Mouse (Mus musculus): ENCODE measurements around the gene Osbpl7.
A peak's percentile ranks its signal among the peaks of the same experiment; 100 is the strongest.

Gene Osbpl7

DNA sequence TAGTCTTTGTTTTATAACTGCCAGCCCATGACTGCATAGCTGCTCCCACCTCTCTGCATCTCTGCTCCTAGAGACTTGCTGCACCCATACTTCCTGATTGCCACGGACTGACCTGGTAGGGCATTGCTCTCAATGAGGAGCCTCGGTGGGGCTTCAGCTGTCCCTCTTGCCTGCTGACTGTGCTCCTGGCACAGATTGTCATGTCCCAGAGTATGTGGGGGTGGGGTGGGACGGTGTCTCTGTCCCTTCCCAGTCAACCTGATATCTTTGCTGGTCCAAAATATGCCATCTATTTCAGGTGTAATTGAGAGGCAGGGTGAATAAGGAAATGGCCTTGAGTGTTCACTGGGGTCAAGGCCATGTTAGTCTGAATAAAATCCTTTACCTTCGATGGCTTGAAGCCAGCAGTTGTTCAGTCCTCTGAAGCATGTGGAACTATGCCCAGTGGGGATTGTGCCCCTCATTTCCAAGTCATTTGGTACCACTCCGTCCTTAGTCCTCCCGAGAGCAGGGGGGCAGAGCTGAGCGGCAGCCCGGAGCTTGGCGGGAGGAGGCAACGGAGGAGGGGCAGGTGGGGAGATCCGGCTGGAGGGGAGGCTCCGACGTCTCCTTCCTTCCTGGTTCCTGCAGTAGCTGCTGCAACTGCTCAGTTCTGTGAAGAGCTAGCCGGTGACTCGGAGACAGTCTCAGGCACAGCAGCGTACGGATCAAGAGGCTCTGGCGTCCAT, at the start of gene Osbpl7:
TSS of gene Osbpl7 (plus strand) at position 413 of the 728 bp plus-strand sequence.
- peak; percentile 83 for DNase-seq

DNA sequence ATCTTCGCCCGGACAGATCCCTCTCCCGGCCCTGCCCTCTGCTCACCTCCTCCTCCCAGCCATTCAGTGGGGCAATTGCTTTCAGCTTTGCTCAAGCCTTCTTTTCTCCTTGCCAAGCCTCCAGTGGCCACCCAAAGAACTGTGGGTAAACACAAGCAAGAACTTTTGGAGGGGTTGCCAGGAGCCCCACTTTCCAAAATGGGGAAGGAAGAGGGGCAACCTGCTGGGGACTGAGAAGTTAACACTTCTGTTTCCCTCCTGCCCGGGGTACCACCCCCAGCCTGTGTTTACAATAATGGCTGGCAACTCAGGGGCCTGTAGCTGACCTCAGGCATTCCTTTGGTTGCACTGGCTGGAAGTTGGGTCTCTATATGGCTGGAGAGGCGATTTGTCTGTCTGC, 47.3 kb upstream of the Osbpl7 start:
- DNase-seq = no peak

DNA sequence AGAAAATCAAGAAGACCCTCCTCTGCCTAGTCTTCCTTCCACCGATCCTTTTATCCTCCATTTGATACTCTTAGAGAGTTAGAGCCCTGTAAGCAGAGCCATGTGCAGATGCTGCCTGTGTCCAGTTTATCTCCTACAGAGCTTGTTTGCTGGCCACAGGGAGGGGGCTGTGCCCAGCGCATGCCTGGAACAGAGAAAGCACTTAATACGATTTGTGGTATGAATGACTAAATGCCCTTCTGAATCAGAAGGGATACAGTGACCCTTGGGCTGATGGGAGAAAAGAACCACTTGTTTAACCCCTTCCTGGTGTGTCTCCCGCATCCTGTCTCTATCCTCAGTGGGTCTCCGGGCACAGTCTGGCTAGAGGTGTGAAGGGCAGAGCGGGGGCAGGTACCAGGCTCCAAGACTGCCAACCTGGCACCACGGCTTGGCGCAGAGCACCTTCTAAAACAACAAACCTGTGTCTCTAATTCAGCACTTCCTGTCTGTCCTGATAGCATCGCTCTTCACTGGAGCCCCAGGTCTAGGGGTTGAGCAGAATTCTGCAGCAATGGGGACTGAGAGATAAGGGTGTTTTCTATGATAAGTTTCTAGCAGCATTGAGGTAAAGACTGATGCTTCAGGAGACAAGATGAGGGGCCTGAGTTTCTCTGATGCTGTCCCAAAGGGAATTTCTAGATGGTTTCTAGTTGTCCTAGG, 43.2 kb upstream of the Osbpl7 start:
- DNase-seq = no peak

DNA sequence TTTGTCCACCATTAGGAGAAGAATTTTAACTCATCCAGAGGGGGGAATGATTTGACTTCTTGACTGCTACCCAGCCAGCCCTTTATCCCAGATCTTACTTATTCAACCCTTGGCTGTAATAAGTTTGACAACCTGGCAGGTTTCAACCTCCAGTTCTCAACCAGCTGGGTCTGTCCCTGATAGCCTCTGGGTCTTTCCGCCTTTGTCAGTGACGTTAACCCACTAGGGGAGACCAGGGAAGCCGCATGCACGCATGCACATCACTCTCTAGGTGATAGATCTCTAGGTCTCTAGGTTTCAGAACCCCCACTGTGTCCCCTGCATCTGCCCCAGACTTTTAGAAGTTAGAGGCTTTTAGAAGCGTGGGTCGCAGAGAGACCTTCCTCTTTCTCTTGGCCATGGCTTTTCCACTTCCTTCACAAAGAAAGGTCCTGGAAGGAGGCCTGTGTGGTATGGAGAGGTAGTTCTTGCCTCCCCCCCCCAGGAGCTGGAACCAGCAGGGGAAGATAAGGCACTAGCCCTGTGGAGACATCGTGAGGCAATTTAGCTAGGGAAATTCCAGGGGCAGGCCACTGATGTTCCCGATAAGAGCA, 41.1 kb upstream of the Osbpl7 start:
- DNase-seq = no peak

DNA sequence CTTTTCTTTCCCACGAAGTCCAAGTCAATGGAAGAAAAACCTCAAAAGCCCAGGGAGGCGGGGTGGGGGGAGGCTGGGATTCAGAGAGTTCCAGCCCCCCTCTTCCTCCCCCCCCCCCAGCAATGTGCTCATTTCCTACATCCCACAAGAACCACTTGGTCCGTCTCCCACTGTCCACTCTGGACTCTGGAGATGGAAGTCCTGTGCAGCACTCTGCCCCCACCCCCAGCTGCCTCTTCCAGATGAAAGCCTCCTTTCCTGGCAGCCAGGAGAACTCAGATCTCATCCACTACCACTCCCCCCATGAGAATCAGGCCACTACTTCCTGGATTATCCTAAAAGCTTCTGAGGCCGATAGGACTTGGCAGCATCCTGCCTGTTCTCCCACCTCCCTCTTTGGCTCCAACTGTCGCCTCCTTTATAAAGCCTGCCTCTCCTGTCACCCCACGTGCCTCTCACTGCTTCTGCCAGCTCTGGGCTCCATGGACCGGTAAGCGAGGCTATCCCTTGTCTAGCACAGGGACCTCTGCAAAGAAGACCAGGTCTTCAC, 37.2 kb upstream of the Osbpl7 start, which contains the start of gene Sp6:
TSS of gene Sp6 (plus strand) at position 274 of the 550 bp plus-strand sequence.
- DNase-seq = no peak

DNA sequence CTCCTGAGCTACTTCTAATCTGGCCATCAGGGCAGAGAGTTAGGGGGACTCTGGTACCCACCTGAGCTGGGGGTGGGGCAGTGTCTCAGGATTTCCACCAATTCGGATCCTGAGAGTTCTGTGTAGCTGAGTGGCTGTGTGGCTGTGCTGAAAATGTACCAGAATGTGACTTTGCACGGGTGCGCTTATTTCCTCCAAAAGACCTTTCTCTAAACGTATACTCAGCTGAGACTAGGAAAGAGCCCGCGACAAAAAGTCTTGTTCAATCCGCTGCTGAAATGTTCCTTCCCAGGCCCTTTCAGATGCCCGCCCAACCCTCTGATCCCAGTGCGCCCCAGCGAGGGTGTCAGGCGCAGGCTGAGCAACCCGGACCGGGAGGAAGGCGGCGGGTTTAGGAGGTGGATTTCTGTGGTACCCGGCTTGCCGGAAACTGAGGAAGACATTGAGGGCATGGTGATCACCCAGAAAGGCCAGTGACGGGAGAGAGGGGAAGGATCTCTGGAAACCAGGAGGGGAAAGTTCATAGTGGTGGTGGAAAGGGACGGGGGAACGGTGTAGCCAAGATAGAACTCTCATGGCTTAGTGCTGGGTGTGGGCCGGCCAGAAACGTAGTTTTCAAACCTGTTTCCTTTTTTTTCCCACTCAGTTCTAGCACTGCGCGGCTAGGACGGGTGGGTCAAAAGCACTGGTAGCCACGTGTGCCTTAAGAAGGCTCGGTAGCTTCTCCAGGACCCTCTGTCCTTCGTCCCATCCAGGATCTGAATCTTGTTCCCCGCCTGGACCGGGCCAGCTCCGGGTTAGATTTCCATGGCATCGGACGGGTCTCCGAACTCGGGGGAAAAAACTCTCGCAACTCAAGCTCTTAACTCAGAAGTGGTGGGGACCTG, 32.5 kb upstream of the Osbpl7 start:
- no peak for DNase-seq

DNA sequence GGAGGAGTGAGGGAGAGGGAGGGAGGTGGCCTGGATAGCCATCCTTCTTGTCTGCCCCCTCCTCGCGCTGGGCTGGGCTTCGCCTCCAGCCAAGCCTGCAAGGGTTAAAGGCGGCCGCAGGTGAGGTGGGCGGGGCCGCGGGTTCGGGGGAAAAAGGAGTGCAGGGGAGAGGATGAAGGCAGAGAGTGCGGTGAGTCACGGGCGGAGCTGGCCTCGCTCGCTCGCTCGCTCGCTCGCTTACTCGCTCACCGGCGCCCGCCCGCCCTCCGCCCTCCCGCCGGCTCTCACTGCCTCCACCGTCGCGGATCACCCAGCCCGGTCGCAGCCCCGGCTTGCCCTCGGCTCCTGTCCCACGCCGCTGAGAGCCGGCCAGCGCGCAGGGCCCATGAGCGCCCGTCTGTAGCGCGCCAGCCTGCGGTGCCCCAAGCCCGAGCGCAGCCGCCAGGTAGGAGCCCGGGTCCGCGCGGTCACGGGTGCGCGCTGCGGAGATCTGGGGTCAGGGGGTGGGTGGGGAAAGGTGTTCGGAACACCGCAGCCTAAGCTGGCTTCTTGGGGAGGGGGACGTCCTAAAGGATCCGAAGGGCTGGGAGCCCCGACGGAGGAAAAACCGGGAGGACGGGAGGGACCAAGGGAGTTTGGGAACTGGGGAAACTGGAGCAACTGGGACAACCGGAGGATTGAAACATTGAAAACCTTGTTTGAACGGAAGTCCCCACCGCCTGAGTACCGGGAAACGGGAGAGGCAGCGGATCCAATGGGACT, 31.7 kb upstream of the Osbpl7 start:
- no peak for DNase-seq

DNA sequence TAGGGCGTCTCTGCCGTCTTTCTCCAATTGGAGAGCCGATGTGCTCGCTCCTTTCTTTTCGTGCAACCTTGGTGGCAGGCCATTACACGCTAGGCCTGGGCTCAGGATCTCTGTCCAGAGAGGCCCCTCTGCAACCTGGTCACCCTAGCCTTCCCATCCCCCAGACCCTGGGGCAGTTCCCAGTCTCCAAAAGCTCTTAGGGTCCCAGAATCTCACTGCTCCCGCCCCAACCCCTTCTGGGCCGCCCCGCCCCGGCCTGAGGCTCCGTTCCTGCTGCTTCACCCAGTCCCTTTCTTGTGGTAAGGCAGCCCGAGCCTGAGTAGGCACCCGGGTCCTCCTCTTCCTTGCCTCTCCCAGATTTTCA, 31.1 kb upstream of the Osbpl7 start:
- no peak for DNase-seq

DNA sequence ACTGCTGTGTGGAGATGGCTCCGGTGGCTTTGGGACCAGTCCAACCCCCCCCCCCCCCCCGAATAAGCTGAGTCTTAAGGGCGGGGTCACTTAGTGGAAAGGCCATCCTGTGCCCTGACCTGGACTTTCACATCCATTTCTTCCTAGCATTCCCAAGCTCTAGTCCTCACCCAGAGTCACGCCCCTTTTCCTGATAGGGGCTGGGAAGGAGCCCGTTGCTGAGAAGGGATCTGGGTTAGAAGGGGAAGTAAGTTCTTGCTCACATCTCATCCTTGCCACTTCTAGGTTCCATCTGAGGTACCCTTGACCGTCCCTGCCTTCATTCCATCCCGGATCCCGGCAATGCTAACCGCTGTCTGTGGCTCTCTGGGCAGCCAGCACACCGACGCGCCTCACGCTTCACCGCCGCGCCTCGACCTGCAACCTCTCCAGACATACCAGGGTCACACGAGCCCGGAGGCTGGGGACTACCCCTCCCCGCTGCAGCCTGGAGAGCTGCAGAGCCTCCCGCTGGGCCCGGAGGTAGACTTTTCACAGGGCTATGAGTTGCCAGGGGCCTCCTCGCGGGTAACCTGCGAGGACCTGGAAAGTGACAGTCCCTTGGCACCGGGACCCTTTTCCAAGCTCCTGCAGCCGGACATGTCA, 29.2 kb upstream of the Osbpl7 start:
- no peak for DNase-seq

DNA sequence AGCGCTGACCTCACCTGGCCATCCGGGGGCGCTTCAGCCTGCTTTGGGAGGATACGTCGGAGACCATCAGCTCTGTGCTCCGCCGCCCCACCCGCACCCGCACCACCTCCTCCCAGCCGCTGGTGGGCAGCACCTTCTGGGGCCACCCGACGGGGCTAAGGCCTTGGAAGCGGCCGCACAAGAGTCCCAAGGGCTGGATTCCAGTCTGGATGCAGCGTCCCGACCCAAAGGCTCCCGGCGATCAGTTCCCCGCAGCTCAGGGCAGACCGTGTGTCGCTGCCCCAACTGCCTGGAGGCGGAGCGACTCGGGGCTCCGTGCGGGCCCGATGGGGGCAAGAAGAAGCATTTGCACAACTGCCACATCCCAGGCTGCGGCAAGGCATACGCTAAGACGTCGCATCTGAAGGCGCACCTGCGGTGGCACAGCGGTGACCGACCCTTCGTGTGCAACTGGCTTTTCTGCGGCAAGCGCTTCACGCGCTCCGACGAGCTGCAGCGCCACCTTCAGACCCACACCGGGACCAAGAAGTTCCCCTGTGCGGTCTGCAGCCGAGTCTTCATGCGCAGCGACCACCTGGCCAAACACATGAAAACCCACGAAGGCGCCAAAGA, 28.4 kb upstream of the Osbpl7 start:
- DNase-seq = peak; percentile 81

DNA sequence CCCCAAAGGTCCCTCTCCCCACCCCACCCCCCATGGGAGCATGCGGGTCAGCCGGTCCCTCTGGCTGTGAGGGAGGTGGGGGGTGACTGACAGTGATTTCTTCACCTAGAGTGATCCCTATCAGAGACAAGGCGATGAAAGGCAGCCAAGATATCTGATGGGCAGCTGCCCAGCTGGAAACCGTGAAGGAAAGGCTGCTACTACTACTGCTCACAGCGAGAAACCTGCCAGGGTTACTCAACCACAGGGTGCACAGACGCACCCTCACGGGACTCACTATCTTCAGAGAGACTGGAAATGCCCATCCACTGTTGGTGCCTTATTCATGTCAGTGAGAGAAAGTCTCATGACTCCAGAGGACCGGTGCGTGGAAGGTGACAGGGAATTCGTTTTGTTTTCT, 25.5 kb upstream of the Osbpl7 start:
- DNase-seq = no peak

DNA sequence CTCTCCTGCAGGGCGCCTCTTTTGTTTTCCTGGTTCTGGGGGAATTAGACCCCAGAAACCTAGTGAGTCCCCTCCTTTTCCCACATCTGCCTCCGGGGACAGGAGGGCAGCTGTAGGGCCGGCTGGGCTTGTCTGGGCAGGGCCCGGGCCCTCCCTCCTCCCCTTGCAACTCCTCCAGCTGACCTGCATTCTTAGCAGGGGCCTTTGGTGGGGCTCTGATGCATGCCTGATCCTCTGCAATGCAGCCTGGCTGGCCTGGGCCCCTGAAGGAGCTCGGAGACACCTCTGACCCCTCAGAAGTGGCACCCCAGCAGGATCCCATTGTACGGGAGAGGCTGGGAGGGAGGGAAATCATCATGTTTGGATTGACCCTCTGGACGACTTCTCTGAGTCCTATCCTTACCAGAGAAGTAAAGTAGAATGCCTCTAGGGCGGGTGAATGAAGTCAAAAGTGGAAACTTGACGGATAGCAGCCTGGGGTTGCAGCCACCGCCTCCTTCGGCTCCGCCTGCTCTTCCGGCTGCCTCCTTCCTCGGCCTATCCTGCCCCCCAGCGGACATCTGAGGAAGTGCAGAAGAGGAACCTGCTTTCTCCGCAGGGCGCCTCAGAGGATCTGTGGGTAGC, 24.6 kb upstream of the Osbpl7 start:
- DNase-seq = peak; percentile 84

DNA sequence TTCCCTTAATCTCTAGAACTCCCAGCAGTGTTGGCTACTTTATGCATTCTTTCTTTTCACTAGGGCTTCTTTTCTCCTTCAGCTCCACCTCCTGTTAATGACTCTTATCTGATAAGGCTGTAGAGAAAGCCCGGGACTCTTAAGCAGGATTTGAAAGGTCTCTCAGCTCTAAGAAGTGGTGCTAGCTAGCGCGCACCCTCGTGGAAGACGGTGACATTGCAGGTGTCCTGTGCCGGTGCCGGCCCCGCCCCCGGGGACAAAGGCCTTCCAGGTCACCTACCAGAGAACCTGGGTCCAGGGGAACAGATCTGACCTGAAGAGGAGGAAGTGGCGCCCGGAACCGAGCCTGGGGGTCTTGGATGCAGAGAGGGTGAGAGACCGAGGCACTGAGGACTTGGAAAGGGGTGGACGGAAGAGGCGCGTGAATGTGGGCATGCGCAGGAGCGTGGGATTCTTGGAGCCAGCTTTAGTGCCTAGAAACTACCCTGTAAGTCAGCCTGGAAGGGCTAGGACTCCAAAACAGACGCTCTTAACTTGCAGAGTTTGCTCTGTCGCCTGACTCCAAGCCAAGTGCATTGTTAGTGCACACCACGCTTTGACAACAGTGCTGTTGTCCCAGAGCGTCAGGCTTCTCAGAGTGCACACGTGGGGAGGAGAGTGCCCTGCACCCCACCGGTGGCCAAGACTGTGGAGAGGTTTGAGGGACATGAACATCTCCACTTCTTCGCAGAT, 20.6 kb upstream of the Osbpl7 start, which contains the start of gene Scrn2:
TSS of gene Scrn2 (plus strand) at position 253 of the 732 bp plus-strand sequence.
- DNase-seq = peak; percentile 80

DNA sequence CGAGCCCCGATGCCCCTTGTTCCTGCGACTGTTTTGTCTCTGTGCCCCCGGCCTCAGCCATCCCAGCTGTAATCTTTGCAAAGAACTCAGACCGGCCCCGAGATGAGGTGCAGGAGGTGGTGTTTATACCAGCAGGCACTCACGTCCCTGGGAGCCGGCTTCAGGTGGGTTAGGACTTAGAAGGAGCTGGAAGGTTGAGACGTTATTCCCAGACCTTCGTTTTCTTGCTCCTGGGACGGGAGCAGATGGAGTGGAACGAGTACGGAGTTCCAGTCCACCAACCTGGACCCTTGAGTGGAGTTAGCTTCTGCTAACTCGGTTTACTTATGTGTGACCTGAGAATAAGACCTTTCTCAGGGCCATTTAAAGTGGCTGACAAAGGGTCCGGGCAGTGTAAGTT, 20.0 kb upstream of the Osbpl7 start:
- no peak for DNase-seq

DNA sequence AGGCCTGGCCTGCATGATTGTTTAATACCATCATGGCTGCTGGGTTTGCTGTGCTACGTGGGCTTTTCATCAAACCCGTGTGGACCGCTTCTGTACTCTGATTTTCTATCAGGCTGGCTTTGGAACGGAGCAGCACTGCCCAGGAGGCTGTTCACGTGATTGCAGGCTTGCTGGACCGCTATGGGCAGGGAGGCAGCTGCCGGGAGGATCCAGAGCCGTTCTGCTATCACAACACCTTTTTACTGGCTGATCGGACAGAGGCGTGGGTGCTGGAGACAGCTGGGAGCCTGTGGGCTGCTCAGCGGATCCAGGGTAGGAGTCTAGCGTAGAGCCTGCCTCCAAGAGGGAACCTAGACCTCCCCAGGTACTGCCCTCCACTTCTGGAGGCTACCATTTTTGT, 18.5 kb upstream of the Osbpl7 start:
- no peak for DNase-seq

DNA sequence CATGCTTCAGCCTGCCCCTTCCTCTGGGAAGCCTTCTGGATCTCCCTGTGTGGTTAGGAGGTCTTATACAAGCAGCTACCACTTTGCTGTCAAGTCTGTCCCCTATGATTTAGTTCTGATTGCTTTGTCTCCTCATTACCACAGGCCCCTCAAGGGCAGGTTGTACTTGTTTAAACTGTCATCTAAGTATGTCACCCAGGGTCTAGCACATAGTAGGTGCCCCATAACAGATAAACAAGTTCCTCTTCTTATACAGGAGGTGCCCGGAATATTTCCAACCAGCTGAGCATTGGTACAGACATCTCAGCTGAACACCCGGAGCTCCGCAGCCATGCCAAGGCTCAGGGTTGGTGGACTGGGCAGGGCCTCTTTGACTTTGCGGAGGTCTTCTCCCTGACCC, 17.9 kb upstream of the Osbpl7 start:
- no peak for DNase-seq

DNA sequence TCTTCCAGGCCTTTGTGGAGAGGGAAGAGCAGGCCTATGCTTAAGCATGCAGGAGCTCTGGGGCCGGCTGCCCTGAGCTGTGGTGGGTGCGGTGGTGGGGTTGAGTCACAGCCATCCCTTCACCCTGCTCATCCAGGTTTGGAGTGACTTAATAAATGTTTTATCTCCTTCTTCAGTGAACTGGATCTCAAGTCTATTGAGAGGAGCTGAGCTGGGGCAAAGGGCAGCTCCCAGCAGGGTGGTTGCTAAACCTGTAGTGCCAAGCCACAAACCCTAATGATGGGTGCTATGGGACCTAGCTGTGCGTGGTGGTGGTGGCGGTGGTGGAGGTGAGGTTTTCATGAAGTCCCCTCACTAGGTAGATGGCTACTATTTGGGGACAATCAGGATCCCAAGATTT, 16.6 kb upstream of the Osbpl7 start:
- peak; percentile 11 for DNase-seq

DNA sequence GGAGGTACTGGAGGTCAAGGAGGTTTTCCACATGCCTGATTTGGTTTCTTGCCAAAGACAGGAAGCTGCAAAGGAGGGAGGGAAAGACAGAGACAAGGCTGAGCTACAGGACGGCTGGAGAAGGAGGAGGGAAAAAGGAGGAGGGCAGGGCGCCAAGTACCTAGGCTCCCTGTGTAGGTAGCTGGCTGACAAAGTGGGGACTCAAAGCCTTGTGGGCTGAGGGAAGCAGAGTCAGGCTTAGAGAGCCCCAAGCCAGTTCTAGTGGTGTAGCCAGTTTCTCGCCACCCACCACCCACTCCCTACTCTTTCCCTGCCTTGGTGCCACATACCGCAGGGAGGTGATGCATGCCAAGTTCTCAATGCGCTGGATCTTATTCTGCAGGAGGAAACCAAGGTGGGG, 14.3 kb upstream of the Osbpl7 start:
- DNase-seq = no peak

DNA sequence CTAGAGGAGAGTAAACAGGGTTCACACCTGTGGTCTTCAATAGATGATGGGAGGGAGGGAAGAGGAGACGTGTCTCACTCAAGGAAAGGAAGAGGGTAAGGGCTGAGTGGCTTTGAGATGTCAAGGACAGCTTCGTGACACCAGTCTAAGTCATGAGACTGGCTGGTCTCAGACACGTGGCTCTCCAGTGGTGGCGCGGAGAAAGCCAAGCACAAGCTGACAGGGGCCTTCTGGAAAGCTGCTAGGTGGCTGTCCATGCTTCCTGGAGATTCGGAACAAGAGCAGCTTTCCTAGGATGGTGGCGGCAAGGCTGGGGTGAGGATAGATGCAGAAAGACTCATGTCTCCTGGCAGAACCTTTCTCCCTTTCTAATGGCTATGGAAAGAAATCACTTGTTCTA, 11.5 kb upstream of the Osbpl7 start:
- no peak for DNase-seq
